Mouse (Mus musculus) left cerebral cortex, postnatal 4 days (tissue): ENCODE measurements around the gene Sgip1. TPM values are rescaled to one million over a fixed set of nuclear protein-coding genes. Genes with fewer than 3 reads are reported as not detected.
A peak's percentile ranks its signal among the peaks of the same experiment; 100 is the strongest.

Source experiments
- DNase-seq: peaks from one replicate; pipeline ENCODE4 v3.0.0-alpha.2; 2022
- intact Hi-C: fragments of 180-260 bp; cut with DNase I; formaldehyde crosslinking; loops from one replicate; pipeline ENCODE4 v1.15.1; 2025
- total RNA-seq, 2 experiments: library from RNA; stranded (reverse); gene quantifications; 2 replicates each; pipeline ENCODE4 v1.2.3; 2021

Gene Sgip1
- total RNA-seq, 2 experiments from 2014 or later, result 205 to 209 TPM

GRCm38 (mm10) chr4:102886902-102887301 is 145.8 kb downstream of the Sgip1 start:
- DNase-seq, result no peak
- intact Hi-C loops, result no loop called here

- intact Hi-C loops, result no loop called here
- DNase-seq, result no peak
These were observed 146.9 kb downstream of the Sgip1 start for GRCm38 (mm10) chr4:102887770-102888689.

- no peak for DNase-seq
- intact Hi-C loops, result no loop called here
These were observed 154.8 kb downstream of the Sgip1 start for GRCm38 (mm10) chr4:102895866-102896265.

- no peak for DNase-seq
- intact Hi-C loops, result no loop called here
These were observed 157.9 kb downstream of the Sgip1 start for GRCm38 (mm10) chr4:102898987-102899386.

GRCm38 (mm10) chr4:102899683-102900082 is 158.6 kb downstream of the Sgip1 start:
- intact Hi-C loops, result no loop called here
- no peak for DNase-seq

GRCm38 (mm10) chr4:102900166-102900565 is 159.1 kb downstream of the Sgip1 start:
- intact Hi-C loops, result no loop called here
- no peak for DNase-seq

GRCm38 (mm10) chr4:102907843-102908427 is 166.8 kb downstream of the Sgip1 start:
- intact Hi-C loops, result no loop called here
- DNase-seq, result no peak

GRCm38 (mm10) chr4:102910191-102910590 is 169.1 kb downstream of the Sgip1 start:
- DNase-seq, result no peak
- intact Hi-C loops, result no loop called here

- intact Hi-C loops, result no loop called here
- DNase-seq, result peak; percentile 50
These were observed 172.1 kb downstream of the Sgip1 start for GRCm38 (mm10) chr4:102913176-102913575.

GRCm38 (mm10) chr4:102913700-102914327 is 172.7 kb downstream of the Sgip1 start:
- intact Hi-C loops, result no loop called here
- no peak for DNase-seq

GRCm38 (mm10) chr4:102918191-102918590 is 177.1 kb downstream of the Sgip1 start:
- DNase-seq, result no peak
- intact Hi-C loops, result no loop called here

- peak; percentile 37 for DNase-seq
- intact Hi-C loops, result loop anchor here (10.0 kb wide), 1 partner anchor 165 kb away; no protein-coding TSS in a partner anchor
These were observed 188.4 kb downstream of the Sgip1 start for GRCm38 (mm10) chr4:102929491-102929890.

GRCm38 (mm10) chr4:102930679-102931078 is 189.6 kb downstream of the Sgip1 start:
- intact Hi-C loops, result no loop called here
- DNase-seq, result no peak

- no peak for DNase-seq
- intact Hi-C loops, result no loop called here
These were observed 199.2 kb downstream of the Sgip1 start for GRCm38 (mm10) chr4:102940266-102940665.

- no peak for DNase-seq
- intact Hi-C loops, result no loop called here
These were observed 199.6 kb downstream of the Sgip1 start for GRCm38 (mm10) chr4:102940738-102941137.

- intact Hi-C loops, result no loop called here
- DNase-seq, result no peak
These were observed 203.2 kb downstream of the Sgip1 start for GRCm38 (mm10) chr4:102944325-102944724.

GRCm38 (mm10) chr4:102952476-102952875 is 211.4 kb downstream of the Sgip1 start:
- no peak for DNase-seq
- intact Hi-C loops, result no loop called here

- intact Hi-C loops, result no loop called here
- DNase-seq, result no peak
These were observed 214.3 kb downstream of the Sgip1 start for GRCm38 (mm10) chr4:102955294-102955956.

GRCm38 (mm10) chr4:102959409-102959808 is 218.3 kb downstream of the Sgip1 start:
- DNase-seq, result no peak
- intact Hi-C loops, result no loop called here

- intact Hi-C loops, result no loop called here
- no peak for DNase-seq
These were observed 223.1 kb downstream of the Sgip1 start for GRCm38 (mm10) chr4:102964174-102964573.

GRCm38 (mm10) chr4:102967811-102968210 is 226.7 kb downstream of the Sgip1 start:
- DNase-seq, result no peak
- intact Hi-C loops, result no loop called here
